Mouse (Mus musculus): ENCODE results near the gene Tanc2.

DNA sequence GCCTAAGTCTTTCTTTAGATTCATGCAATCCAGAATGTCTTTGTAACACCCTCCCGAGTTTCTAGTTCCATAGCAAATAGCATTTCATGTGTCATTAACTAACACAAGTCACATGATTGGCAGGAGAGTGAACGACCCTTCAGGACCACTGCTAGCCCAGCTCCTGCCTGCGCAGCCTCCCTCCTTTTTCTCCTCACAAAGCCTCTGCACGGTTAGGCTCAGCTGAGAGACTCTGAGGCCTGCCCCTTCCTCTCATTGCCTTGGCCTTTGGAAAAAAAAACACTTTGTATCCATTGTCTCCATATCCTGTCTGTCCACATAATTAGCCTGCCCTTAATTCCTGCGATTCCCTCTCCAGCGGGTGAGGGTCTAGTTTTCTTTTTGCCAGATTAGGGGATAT lies 367.7 kb downstream of the Tanc2 start:
- TF ChIP-seq POLR2A (IDR thresholded peaks at IDR 0.05; ENCODE audit: insufficient read depth, low read depth, low read length) (no peak), CTCF (IDR thresholded peaks at IDR 0.05; ENCODE audit: insufficient read depth, low read depth, low read length) (no peak)

All from olfactory bulb, adult 2 months (tissue).